Mouse (Mus musculus) myocyte (in vitro differentiated cells): ENCODE data around the gene Farsb. TPM values are rescaled to one million over a fixed set of nuclear protein-coding genes. Genes with fewer than 3 reads are reported as not detected.

ENCODE experiments used
- H3K27me3 ChIP-seq: one replicate; pipeline ENCODE4 v1.6.1; 2011; ENCODE audit not compliant: control insufficient read depth, insufficient read depth, insufficient read length
- H3K36me3 ChIP-seq: one replicate; pipeline ENCODE4 v1.6.1; 2011; ENCODE audit not compliant: control insufficient read depth, insufficient read depth
- H3K4me2 ChIP-seq: one replicate; pipeline ENCODE4 v1.6.1; 2011; ENCODE audit warnings: low read depth, control low read depth
- H3K4me3 ChIP-seq: one replicate; pipeline ENCODE4 v1.5.1; 2011; ENCODE audit warnings: mild to moderate bottlenecking, control low read depth, moderate library complexity
- H3K79me2 ChIP-seq: one replicate; pipeline ENCODE4 v1.6.1; 2011; ENCODE audit not compliant: control insufficient read depth, insufficient read depth
- H3ac ChIP-seq: one replicate; pipeline ENCODE4 v1.6.1; 2011; ENCODE audit not compliant: control insufficient read depth, insufficient read length
- CEBPB ChIP-seq: IDR thresholded peaks from 2 replicates; pipeline ENCODE4 v1.6.1; 2011; ENCODE audit warnings: mild to moderate bottlenecking, moderate library complexity; ENCODE audit not compliant: poor library complexity, insufficient read depth, severe bottlenecking
- E2F4 ChIP-seq: IDR thresholded peaks from one replicate; pipeline ENCODE4 v1.6.1; 2011; ENCODE audit warnings: mild to moderate bottlenecking, control low read depth, moderate library complexity; ENCODE audit not compliant: insufficient read depth
- MAX ChIP-seq: IDR thresholded peaks from one replicate; pipeline ENCODE4 v1.6.1; 2011; ENCODE audit warnings: low read depth, mild to moderate bottlenecking, control low read depth
- MYOD1 ChIP-seq, 3 experiments: IDR thresholded peaks; one replicate each; pipeline ENCODE4 v1.6.1; 2011; ENCODE audit warnings: control low read depth in 2 of 3, low read depth in 2 of 3, mild to moderate bottlenecking in 2 of 3, moderate library complexity in 1 of 3; ENCODE audit not compliant: insufficient read length in 2 of 3, control insufficient read depth in 1 of 3
- MYOG ChIP-seq, 3 experiments: IDR thresholded peaks; one replicate each; pipeline ENCODE4 v1.6.1; 2011; ENCODE audit warnings: control low read depth in 2 of 3, low read depth in 2 of 3, mild to moderate bottlenecking in 2 of 3; ENCODE audit not compliant: insufficient read length in 2 of 3, control insufficient read depth in 1 of 3, insufficient read depth in 1 of 3
- POLR2A ChIP-seq: IDR thresholded peaks from one replicate; pipeline ENCODE4 v1.6.1; 2011; ENCODE audit warnings: low read depth, mild to moderate bottlenecking, control low read depth, moderate library complexity; ENCODE audit not compliant: insufficient read length
- POLR2AphosphoS2 ChIP-seq: IDR thresholded peaks from one replicate; pipeline ENCODE4 v1.6.1; 2011; ENCODE audit warnings: low read depth, control low read depth; ENCODE audit not compliant: insufficient read length
- REST ChIP-seq: IDR thresholded peaks from one replicate; pipeline ENCODE4 v1.6.1; 2011; ENCODE audit warnings: mild to moderate bottlenecking, control low read depth, moderate library complexity; ENCODE audit not compliant: insufficient read depth, insufficient read length
- SRF ChIP-seq: IDR thresholded peaks from one replicate; pipeline ENCODE4 v1.6.1; 2011; ENCODE audit warnings: low read depth; ENCODE audit not compliant: control insufficient read depth, insufficient read length
- TCF12 ChIP-seq: IDR thresholded peaks from one replicate; pipeline ENCODE4 v1.6.1; 2011; ENCODE audit warnings: mild to moderate bottlenecking, control low read depth; ENCODE audit not compliant: poor library complexity, insufficient read depth, severe bottlenecking
- TCF3 ChIP-seq: IDR thresholded peaks from one replicate; pipeline ENCODE4 v1.6.1; 2011; ENCODE audit warnings: low read depth, control low read depth; ENCODE audit not compliant: insufficient read length
- USF1 ChIP-seq: IDR thresholded peaks from one replicate; pipeline ENCODE4 v1.6.1; 2011; ENCODE audit warnings: low read depth, mild to moderate bottlenecking, control low read depth, moderate library complexity
- polyA plus RNA-seq: library from polyadenylated mRNA; unstranded; fragments of >200 nt; fragmentation: generic; extraction: Trizol; gene quantifications from one replicate; pipeline ENCODE4 v1.2.1, GENCODE M21; 2012; ENCODE audit warnings: missing spikeins

Farsb gene
- polyA plus RNA-seq, 1 experiment = 77.5 TPM

GRCm38 (mm10) chr1:78375058-78375457 is 113.6 kb downstream of the Farsb start:
- no peak for TF ChIP-seq USF1
- TF ChIP-seq REST = no peak
- no peak for TF ChIP-seq TCF3
- TF ChIP-seq MYOG (IDR thresholded peaks at IDR 0.05; ENCODE audit: control insufficient read depth in 1 of 3, insufficient read depth in 1 of 3, insufficient read length in 2 of 3, low read depth in 2 of 3) = no peak
- TF ChIP-seq MAX = no peak
- TF ChIP-seq POLR2AphosphoS2 = no peak
- no peak for TF ChIP-seq MYOD1 (IDR thresholded peaks at IDR 0.05; ENCODE audit: control insufficient read depth in 1 of 3, insufficient read length in 2 of 3, low read depth in 2 of 3)
- no peak for TF ChIP-seq CEBPB
- no peak for TF ChIP-seq E2F4
- TF ChIP-seq SRF = no peak
- no peak for TF ChIP-seq POLR2A
- no peak for TF ChIP-seq TCF12
- Histone ChIP-seq H3K4me2 (no peak overlapping the region), H3K4me3 (no peak overlapping the region), H3K27me3 (no peaks in the 10 kb centered on the region), H3K36me3 (no peaks in the 10 kb centered on the region), H3ac (no peak overlapping the region), H3K79me2 (no peaks in the 10 kb centered on the region)

DNA sequence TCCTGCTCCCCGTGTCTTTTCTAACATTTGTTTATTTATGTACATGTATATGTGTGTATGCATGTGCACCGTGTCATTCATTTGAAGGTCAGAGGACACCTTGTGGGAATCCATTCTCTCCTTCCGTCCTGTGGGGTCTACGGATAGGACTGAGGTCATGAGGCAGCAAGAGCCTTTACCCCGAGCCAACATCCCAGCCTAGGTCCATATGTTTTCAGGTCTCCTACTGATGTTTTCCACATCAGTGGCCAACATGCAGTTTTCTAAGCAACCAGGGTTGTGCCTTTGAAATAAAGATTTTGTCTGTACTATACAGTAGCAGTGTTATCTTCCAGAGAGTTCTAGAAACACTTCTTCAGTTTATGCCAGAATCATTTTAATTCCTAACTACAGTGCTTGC is 114.9 kb downstream of the Farsb start:
- Histone ChIP-seq H3K36me3 (no peaks in the 10 kb centered on the region), H3K4me3 (no peak overlapping the region), H3K79me2 (no peaks in the 10 kb centered on the region), H3ac (no peak overlapping the region), H3K27me3 (no peaks in the 10 kb centered on the region), H3K4me2 (no peak overlapping the region)
- TF ChIP-seq POLR2AphosphoS2 (no peak), TCF3 (no peak), CEBPB (no peak), MYOD1 (IDR thresholded peaks at IDR 0.05; ENCODE audit: control insufficient read depth in 1 of 3, insufficient read length in 2 of 3, low read depth in 2 of 3) (no peak), TCF12 (no peak), REST (no peak), USF1 (no peak), POLR2A (no peak), SRF (no peak), MYOG (IDR thresholded peaks at IDR 0.05; ENCODE audit: control insufficient read depth in 1 of 3, insufficient read depth in 1 of 3, insufficient read length in 2 of 3, low read depth in 2 of 3) (no peak), E2F4 (no peak), MAX (no peak)

DNA sequence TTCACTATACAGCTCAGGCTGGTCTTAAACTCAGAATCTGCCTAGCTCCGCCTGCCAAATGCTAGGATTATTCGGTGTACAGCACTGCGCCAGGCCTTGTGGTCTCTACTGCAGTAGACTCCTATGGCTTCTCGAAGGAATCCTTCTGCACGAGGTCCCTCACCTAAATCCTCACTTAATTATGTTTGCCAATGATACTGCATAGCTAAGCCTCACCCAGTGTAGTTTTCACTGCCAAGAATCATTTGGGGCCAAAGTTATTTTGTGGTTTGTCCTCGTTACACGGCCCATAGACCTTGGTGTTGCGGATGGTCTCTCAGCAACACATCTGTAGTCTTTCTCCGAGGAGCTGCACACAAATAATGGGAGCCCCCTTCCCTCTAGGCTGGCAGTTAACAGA is 116.4 kb downstream of the Farsb start:
- TF ChIP-seq MYOG (IDR thresholded peaks at IDR 0.05; ENCODE audit: control insufficient read depth in 1 of 3, insufficient read depth in 1 of 3, insufficient read length in 2 of 3, low read depth in 2 of 3) = no peak
- TF ChIP-seq USF1 = no peak
- no peak for TF ChIP-seq MAX
- TF ChIP-seq CEBPB = no peak
- no peak for TF ChIP-seq TCF12
- no peak for TF ChIP-seq TCF3
- no peak for TF ChIP-seq E2F4
- no peak for TF ChIP-seq POLR2AphosphoS2
- H3K27me3 ChIP-seq = no peaks in the 10 kb centered on the region
- no peaks in the 10 kb centered on the region for H3K36me3 ChIP-seq
- H3K79me2 ChIP-seq = no peaks in the 10 kb centered on the region
- H3K4me3 ChIP-seq = no peak overlapping the region
- no peak overlapping the region for H3ac ChIP-seq
- H3K4me2 ChIP-seq = no peak overlapping the region

DNA sequence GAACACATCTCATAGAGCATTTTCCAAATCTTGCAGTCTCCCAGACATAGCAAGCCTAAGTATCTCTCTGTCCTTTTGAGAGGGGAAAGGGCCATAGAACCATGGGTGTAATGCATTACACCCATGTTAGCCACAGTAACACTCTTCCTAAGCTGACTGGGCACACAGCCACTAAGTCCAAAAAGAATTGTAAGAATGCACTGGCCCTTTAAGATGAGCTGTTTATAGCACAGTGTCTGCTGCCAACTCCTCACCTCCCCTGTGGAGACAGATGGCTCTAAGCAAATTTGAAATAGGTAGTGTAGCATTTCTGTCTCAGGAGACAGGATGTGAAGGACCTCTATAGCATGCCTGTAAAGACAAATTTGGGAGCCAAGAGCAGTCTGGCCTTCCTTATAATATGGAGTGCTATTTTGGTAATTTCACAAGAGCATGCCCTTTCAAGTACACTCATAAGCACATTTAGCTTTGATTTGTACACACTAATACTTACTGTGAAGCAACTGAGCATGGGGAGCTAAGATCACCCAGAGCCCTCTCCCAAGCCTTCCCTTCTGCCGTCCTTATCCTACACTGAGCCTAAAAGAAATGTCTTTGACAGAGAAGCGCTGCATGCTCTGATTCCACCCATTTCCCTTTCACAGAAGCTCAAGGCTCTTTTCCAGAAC is 117.0 kb downstream of the Farsb start:
- H3K79me2 ChIP-seq = no peaks in the 10 kb centered on the region
- H3K4me3 ChIP-seq = no peak overlapping the region
- H3K4me2 ChIP-seq = no peak overlapping the region
- no peaks in the 10 kb centered on the region for H3K27me3 ChIP-seq
- no peaks in the 10 kb centered on the region for H3K36me3 ChIP-seq
- H3ac ChIP-seq = no peak overlapping the region
- TF ChIP-seq CEBPB (no peak), POLR2AphosphoS2 (no peak), TCF3 (no peak), E2F4 (no peak), TCF12 (no peak), POLR2A (no peak), SRF (no peak), MYOG (IDR thresholded peaks at IDR 0.05; ENCODE audit: control insufficient read depth in 1 of 3, insufficient read depth in 1 of 3, insufficient read length in 2 of 3, low read depth in 2 of 3) (no peak), MAX (no peak), MYOD1 (IDR thresholded peaks at IDR 0.05; ENCODE audit: control insufficient read depth in 1 of 3, insufficient read length in 2 of 3, low read depth in 2 of 3) (no peak), REST (no peak), USF1 (no peak)
